Mouse (Mus musculus) MEL (cell line): ENCODE data around the gene Aldh8a1. TPM values are rescaled to one million over a fixed set of nuclear protein-coding genes. Genes with fewer than 3 reads are reported as not detected.

ENCODE experiments used
- DNase-seq: peaks from one replicate; pipeline ENCODE4 v3.0.0; 2011; ENCODE audit warnings: low read depth, low spot score
- H3K27ac ChIP-seq: 2 replicates; pipeline ENCODE4 v1.5.1; 2012; ENCODE audit warnings: low read depth, mild to moderate bottlenecking, control low read depth, low read length, moderate library complexity; ENCODE audit not compliant: control insufficient read depth
- H3K27me3 ChIP-seq, 2 experiments: fragments of 150-350 bp in 1 of 2; sonication (generic) in 1 of 2; 2 replicates each; pipeline ENCODE4 v1.6.1; 2012; ENCODE audit warnings: low read length in 2 of 2, mild to moderate bottlenecking in 2 of 2, improper control_type of control experiment in 1 of 2, moderate library complexity in 1 of 2; ENCODE audit not compliant: insufficient read depth in 2 of 2, control insufficient read depth in 1 of 2
- H3K36me3 ChIP-seq, 2 experiments: 2 replicates each; pipeline ENCODE4 v1.6.1; 2012 to 2014; ENCODE audit warnings: low read length in 2 of 2, improper control_type of control experiment in 1 of 2, inconsistent platforms in 1 of 2, mild to moderate bottlenecking in 1 of 2; ENCODE audit not compliant: insufficient read depth in 2 of 2, control insufficient read depth in 1 of 2
- H3K4me1 ChIP-seq, 2 experiments: fragments of 150-350 bp in 1 of 2; sonication (generic) in 1 of 2; 2 replicates each; pipeline ENCODE4 v1.6.1; 2012; ENCODE audit warnings: low read length in 2 of 2, improper control_type of control experiment in 1 of 2, mild to moderate bottlenecking in 1 of 2; ENCODE audit not compliant: insufficient read depth in 2 of 2, control insufficient read depth in 1 of 2
- H3K4me3 ChIP-seq, 2 experiments: fragments of 150-350 bp in 1 of 2; sonication (generic) in 1 of 2; 2 replicates each; pipeline ENCODE4 v1.5.1; 2012; ENCODE audit warnings: low read depth in 2 of 2, low read length in 2 of 2, mild to moderate bottlenecking in 2 of 2, moderate library complexity in 2 of 2, control low read depth in 1 of 2, improper control_type of control experiment in 1 of 2; ENCODE audit not compliant: control insufficient read depth in 1 of 2, insufficient read depth in 1 of 2
- H3K79me2 ChIP-seq: 2 replicates; pipeline ENCODE4 v1.6.1; 2012; ENCODE audit warnings: mild to moderate bottlenecking, low read length, moderate library complexity; ENCODE audit not compliant: control insufficient read depth, poor library complexity, insufficient read depth
- H3K9ac ChIP-seq: 2 replicates; pipeline ENCODE4 v1.6.1; 2012; ENCODE audit warnings: low read depth, mild to moderate bottlenecking, control low read depth, low read length, moderate library complexity; ENCODE audit not compliant: control insufficient read depth, poor library complexity, severe bottlenecking
- H3K9me3 ChIP-seq: fragments of 150-350 bp; sonication (generic); replicated peaks from 2 replicates; pipeline ENCODE4 v1.6.1; 2012; ENCODE audit warnings: mild to moderate bottlenecking, low read length, improper control_type of control experiment, moderate library complexity; ENCODE audit not compliant: insufficient read depth
- CHD1 ChIP-seq: IDR thresholded peaks from 2 replicates; pipeline ENCODE4 v1.6.1; 2012; ENCODE audit warnings: low read depth, mild to moderate bottlenecking, inconsistent platforms, low read length, improper control_type of control experiment
- EP300 ChIP-seq, 2 experiments: IDR thresholded peaks; 2 replicates each; pipeline ENCODE4 v1.6.1; 2011; ENCODE audit warnings: improper control_type of control experiment in 2 of 2, low read length in 2 of 2, low read depth in 1 of 2, mild to moderate bottlenecking in 1 of 2
- GABPA ChIP-seq: IDR thresholded peaks from 2 replicates; pipeline ENCODE4 v1.6.1; 2012; ENCODE audit warnings: low read depth, mild to moderate bottlenecking, inconsistent platforms, low read length, improper control_type of control experiment, moderate library complexity
- HCFC1 ChIP-seq: IDR thresholded peaks from 2 replicates; pipeline ENCODE4 v1.6.1; 2012; ENCODE audit warnings: low read depth, mild to moderate bottlenecking, inconsistent platforms, low read length, improper control_type of control experiment, moderate library complexity
- MAZ ChIP-seq: IDR thresholded peaks from 2 replicates; pipeline ENCODE4 v1.6.1; 2012; ENCODE audit warnings: low read depth, mild to moderate bottlenecking, inconsistent platforms, low read length, improper control_type of control experiment
- MYC ChIP-seq: IDR thresholded peaks from 2 replicates; pipeline ENCODE4 v1.6.1; 2011; ENCODE audit warnings: low read depth, mild to moderate bottlenecking, low read length, improper control_type of control experiment, moderate library complexity
- POLR2AphosphoS2 ChIP-seq: IDR thresholded peaks from 2 replicates; pipeline ENCODE4 v1.6.1; 2011; ENCODE audit warnings: low read length, improper control_type of control experiment
- POLR2AphosphoS5 ChIP-seq: IDR thresholded peaks from 2 replicates; pipeline ENCODE4 v1.6.1; 2012; ENCODE audit warnings: low read depth, borderline replicate concordance, mild to moderate bottlenecking, inconsistent platforms, low read length, moderate library complexity, mixed read lengths
- RAD21 ChIP-seq: IDR thresholded peaks from 2 replicates; pipeline ENCODE4 v1.6.1; 2011; ENCODE audit warnings: mild to moderate bottlenecking, low read depth, low read length, improper control_type of control experiment
- RCOR1 ChIP-seq: IDR thresholded peaks from 2 replicates; pipeline ENCODE4 v1.6.1; 2012; ENCODE audit warnings: low read depth, mild to moderate bottlenecking, inconsistent platforms, low read length, improper control_type of control experiment
- SMC3 ChIP-seq: IDR thresholded peaks from 2 replicates; pipeline ENCODE4 v1.6.1; 2011; ENCODE audit warnings: low read depth, low read length, improper control_type of control experiment
- TCF12 ChIP-seq: IDR thresholded peaks from 2 replicates; pipeline ENCODE4 v1.6.1; 2014; ENCODE audit warnings: low read depth, mild to moderate bottlenecking, inconsistent platforms, low read length, improper control_type of control experiment, moderate library complexity
- UBTF ChIP-seq: IDR thresholded peaks from 2 replicates; pipeline ENCODE4 v1.6.1; 2012; ENCODE audit warnings: low read depth, mild to moderate bottlenecking, inconsistent platforms, low read length, improper control_type of control experiment, moderate library complexity, borderline replicate concordance; ENCODE audit not compliant: insufficient read depth
- ZKSCAN1 ChIP-seq: IDR thresholded peaks from 2 replicates; pipeline ENCODE4 v1.6.1; 2012; ENCODE audit warnings: low read depth, mild to moderate bottlenecking, inconsistent platforms, low read length, improper control_type of control experiment, moderate library complexity
- ZMIZ1 ChIP-seq: IDR thresholded peaks from 2 replicates; pipeline ENCODE4 v1.6.1; 2012; ENCODE audit warnings: low read depth, mild to moderate bottlenecking, inconsistent platforms, low read length, improper control_type of control experiment, moderate library complexity
- polyA plus RNA-seq, 2 experiments: library from polyadenylated mRNA; stranded (reverse) in 1 of 2; unstranded in 1 of 2; fragments of >175 nt in 1 of 2; fragments of >200 nt in 1 of 2; gene quantifications; 2 replicates each; pipeline versions ENCODE4 v1.2.1 to v1.2.4; 2012; ENCODE audit warnings: low replicate concordance in 2 of 2, low read depth in 1 of 2; ENCODE audit not compliant: insufficient read length in 2 of 2, insufficient read depth in 1 of 2, missing spikeins in 1 of 2
- total RNA-seq: library from RNA; depleted of rRNA; stranded (reverse); fragments of 300-350 nt; gene quantifications from 2 replicates; pipeline ENCODE4 v1.2.3, GENCODE M21; 2012

Gene Aldh8a1
- total and polyA plus RNA-seq, 3 experiments = 0.04 to 0.07 TPM; not detected in 1

DNA sequence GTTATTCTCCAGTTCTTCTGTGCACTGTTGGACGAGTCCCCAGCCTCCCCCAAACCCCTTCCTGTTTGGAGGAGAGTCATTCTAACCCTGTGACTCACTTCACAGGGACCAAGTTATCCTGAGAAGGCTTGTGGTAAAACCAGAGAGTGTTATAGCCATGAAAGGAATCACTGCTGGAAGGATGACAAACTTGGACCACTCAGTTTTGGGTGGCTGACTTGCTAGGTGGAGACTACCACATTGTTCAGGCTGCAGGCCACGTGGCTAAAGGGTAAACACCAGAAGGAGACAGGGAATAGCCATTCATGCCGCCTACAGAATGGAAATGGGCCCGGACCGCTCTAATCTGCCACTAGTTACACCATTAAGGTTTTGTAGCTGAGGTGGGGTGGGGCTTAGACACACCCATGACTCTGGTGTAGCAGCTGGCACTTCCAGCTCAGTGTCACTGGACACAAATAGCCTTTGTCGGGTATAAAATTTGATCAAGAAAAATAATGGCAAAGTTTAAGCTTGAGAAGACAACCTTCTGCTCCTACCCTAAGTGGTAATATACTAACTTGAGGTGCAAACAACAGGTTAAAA lies 34.6 kb downstream of the Aldh8a1 start:
- no peaks in the 10 kb centered on the region for H3K79me2 ChIP-seq
- DNase-seq = no peak
- no peaks in the 10 kb centered on the region for H3K36me3 ChIP-seq
- H3K27me3 ChIP-seq = peaks cover 8 to 17% of the 10 kb centered on the region in 2 experiments
- TF ChIP-seq POLR2AphosphoS5 = no peak
- no peak for TF ChIP-seq TCF12
- TF ChIP-seq ZKSCAN1 = no peak
- TF ChIP-seq GABPA = no peak
- no peak for TF ChIP-seq CHD1
- no peak for TF ChIP-seq HCFC1
- no peak for TF ChIP-seq RCOR1
- no peak for TF ChIP-seq ZMIZ1
- no peak for TF ChIP-seq MYC
- TF ChIP-seq RAD21 = no peak
- TF ChIP-seq EP300 (IDR thresholded peaks at IDR 0.05; ENCODE audit: low read depth in 1 of 2, low read length in 2 of 2) = no peak
- TF ChIP-seq MAZ = no peak
- TF ChIP-seq SMC3 = no peak
- no peak for TF ChIP-seq UBTF
- no peaks in the 10 kb centered on the region for H3K9me3 ChIP-seq
- H3K27ac ChIP-seq = no peak overlapping the region
- H3K4me3 ChIP-seq = no peak overlapping the region
- no peaks in the 10 kb centered on the region for H3K4me1 ChIP-seq
- H3K9ac ChIP-seq = no peak overlapping the region

DNA sequence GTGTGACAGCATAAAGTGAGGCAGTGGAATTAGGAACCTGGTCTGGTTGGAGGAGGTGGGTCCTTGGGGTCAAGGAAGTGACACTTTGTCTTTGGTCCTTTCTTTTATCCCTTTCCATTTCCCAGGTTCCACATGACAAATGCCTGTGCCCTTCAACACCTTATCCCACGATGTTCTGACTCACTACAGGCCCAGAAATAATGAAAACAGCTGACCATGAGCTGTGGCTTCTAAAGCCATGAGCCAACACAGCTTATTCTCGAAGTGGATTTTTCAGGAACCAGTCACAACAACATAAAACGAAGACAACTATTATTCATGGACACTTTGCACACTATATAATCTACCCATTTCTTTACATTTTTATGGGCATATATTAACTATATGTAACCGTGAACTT lies 37.9 kb downstream of the Aldh8a1 start:
- H3K4me3 ChIP-seq = no peak overlapping the region
- H3K9ac ChIP-seq = no peak overlapping the region
- H3K27me3 ChIP-seq = peaks cover 0 to 3% of the 10 kb centered on the region in 2 experiments; a peak in 2 of 4 replicates
- TF ChIP-seq POLR2AphosphoS2 (no peak), CHD1 (no peak)
- TF ChIP-seq, all 39 proteins: peak for 0
- Histone ChIP-seq H3K36me3 (no peaks in the 10 kb centered on the region), H3K9me3 (no peaks in the 10 kb centered on the region), H3K27ac (no peak overlapping the region), H3K79me2 (no peaks in the 10 kb centered on the region), H3K4me1 (0 out of 4 replicates have a peak, but pooled peaks cover 0 to 3% of the 10 kb centered on the region in 2 experiments)
- DNase-seq = no peak
